Mouse (Mus musculus) kidney, embryonic 14.5 days (tissue): ENCODE results near the gene Glra4. TPM values are rescaled to one million over a fixed set of nuclear protein-coding genes. Genes with fewer than 3 reads are reported as not detected.

ENCODE experiments used
- ATAC-seq: fragments of 200-750 bp; cut with Nextera tagmentation; 2 replicates; pipeline ENCODE4 v1.8.0; 2017; ENCODE audit warnings: moderate number of reproducible peaks, mild to moderate bottlenecking, moderate TSS enrichment, moderate library complexity; ENCODE audit not compliant: low FRiP score, low TSS enrichment
- H3K27ac ChIP-seq: fragments of 300-500 bp; sonication (generic); 2 replicates; pipeline ENCODE4 v1.5.1; 2014; ENCODE audit warnings: low read depth, mild to moderate bottlenecking, low read length, moderate library complexity, mixed read lengths
- H3K27me3 ChIP-seq: fragments of 300-500 bp; sonication (generic); 2 replicates; pipeline ENCODE4 v1.6.1; 2014; ENCODE audit warnings: mild to moderate bottlenecking, low read length; ENCODE audit not compliant: control insufficient read depth, insufficient read depth
- H3K36me3 ChIP-seq: fragments of 300-500 bp; sonication (generic); 2 replicates; pipeline ENCODE4 v1.6.1; 2014; ENCODE audit warnings: low read length, mixed read lengths; ENCODE audit not compliant: control insufficient read depth, insufficient read depth
- H3K4me1 ChIP-seq: fragments of 300-500 bp; sonication (generic); 2 replicates; pipeline ENCODE4 v1.6.1; 2014; ENCODE audit warnings: low read length, mixed read lengths; ENCODE audit not compliant: control insufficient read depth, insufficient read depth
- H3K4me2 ChIP-seq: fragments of 300-500 bp; sonication (generic); replicated peaks from 2 replicates; pipeline ENCODE4 v1.6.1; 2014; ENCODE audit warnings: low read depth, mild to moderate bottlenecking, low read length
- H3K4me3 ChIP-seq: fragments of 300-500 bp; sonication (generic); 2 replicates; pipeline ENCODE4 v1.5.1; 2014; ENCODE audit warnings: mild to moderate bottlenecking, low read length
- H3K9ac ChIP-seq: fragments of 300-500 bp; sonication (generic); 2 replicates; pipeline ENCODE4 v1.6.1; 2014; ENCODE audit warnings: low read depth, mild to moderate bottlenecking, low read length, moderate library complexity
- H3K9me3 ChIP-seq: fragments of 300-500 bp; sonication (generic); 2 replicates; pipeline ENCODE4 v1.6.1; 2016; ENCODE audit warnings: low read length; ENCODE audit not compliant: control insufficient read depth
- WGBS: fragments of 180-500 bp; shearing (Covaris S2); extraction: QIAGEN DNeasy Blood & Tissue Kit; methylation state at CpG from one replicate; pipeline ENCODE4 v1.1.7; 2014; 5-methylcytosine and 5-hydroxymethylcytosine counted together
- polyA plus RNA-seq: library from polyadenylated mRNA; unstranded; fragments of >200 nt; fragmentation: Nextera tagmentation; extraction: Ambion mirVana; gene quantifications from 2 replicates; pipeline ENCODE4 v1.2.1, GENCODE M21; 2014

Gene Glra4
- 0.13 and 0.19 TPM in 2 replicates for polyA plus RNA-seq

DNA sequence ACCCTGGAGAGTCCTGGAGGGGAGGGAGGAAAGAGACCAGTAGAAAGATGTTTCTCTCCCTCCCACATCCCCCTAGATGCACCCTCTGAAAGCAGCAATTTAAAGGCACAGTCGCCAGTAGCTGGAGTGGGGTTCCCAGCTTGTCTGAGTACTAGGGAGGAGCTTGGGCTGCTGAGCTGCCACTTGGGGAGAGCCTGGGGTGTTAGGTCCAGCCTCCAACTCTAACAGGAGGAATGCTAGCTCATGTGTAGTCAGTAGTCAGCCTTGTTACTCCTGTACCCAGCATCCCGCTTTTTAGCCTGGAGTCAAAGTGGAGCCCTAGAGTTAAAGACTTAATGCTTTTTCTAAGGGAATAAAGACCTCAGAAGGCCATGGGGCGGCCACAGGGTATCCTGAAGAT is at the start of gene Glra4:
TSS of gene Glra4 (minus strand) at position 101 of the 400 bp plus-strand sequence.
- Histone ChIP-seq H3K4me1 (no peaks in the 10 kb centered on the region), H3K27ac (no peak within 1 kb of the TSS), H3K9ac (no peak within 1 kb of the TSS), H3K9me3 (no peaks in the 10 kb centered on the region), H3K4me2 (no peak within 1 kb of the TSS), H3K4me3 (no peak within 1 kb of the TSS), H3K27me3 (no peaks in the 10 kb centered on the region), H3K36me3 (no peaks in the 10 kb centered on the region)
- ATAC-seq = no peak
- 73% methylated on average over 3 of the region's 3 CpGs for WGBS

GRCm38 (mm10) chrX:136828610-136829009 is 48.7 kb upstream of the Glra4 start:
- no peaks in the 10 kb centered on the region for H3K36me3 ChIP-seq
- H3K4me3 ChIP-seq = no peak overlapping the region
- H3K27ac ChIP-seq = no peak overlapping the region
- H3K9me3 ChIP-seq = no peaks in the 10 kb centered on the region
- no peak for ATAC-seq
- no peak overlapping the region for H3K9ac ChIP-seq
- H3K27me3 ChIP-seq = no peaks in the 10 kb centered on the region
- no peak overlapping the region for H3K4me2 ChIP-seq
- H3K4me1 ChIP-seq = no peaks in the 10 kb centered on the region

DNA sequence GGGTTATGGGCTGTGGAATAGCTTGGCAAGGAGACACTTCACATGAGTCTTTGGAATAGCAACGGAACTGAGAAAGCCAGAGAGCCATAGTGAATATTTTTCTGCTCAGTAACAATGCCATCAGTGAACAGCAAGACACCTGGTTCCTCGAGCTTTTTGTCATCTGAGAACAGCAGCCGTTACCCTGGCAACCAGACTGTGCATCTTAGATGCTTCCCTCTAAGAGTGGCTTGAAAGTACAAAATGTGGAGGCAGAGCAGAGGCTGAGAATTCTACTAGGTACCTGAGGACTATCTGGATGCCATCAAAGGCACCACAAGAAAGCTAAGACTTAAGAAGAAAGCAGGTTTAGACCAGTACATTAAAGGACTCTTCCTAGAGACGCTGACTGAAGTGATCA is 45.1 kb upstream of the Glra4 start:
- no peak for ATAC-seq

DNA sequence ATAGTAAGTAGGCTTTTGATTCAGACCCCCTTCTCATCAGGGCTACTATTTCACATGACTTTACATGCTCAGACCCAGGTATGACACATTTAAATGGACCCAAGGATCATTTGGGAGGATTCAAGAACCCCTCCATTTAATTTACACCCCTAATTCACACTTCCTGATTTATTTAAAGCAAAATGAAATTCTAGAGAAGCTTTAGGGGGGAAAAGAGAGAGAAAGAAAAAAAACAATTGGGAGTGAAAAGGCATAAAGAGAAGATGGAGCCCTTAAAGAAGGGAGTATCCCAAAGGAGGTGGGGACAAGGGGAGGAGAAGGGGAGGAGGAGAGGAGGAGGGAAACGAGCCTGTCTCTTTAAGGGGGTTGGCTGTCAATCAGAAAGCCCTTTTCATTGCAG is 42.4 kb upstream of the Glra4 start, which contains the start of gene Plp1:
TSS of gene Plp1 (plus strand) at position 301 of the 400 bp plus-strand sequence.
- Histone ChIP-seq H3K4me2 (no peak within 1 kb of the TSS), H3K9ac (no peak within 1 kb of the TSS), H3K27me3 (no peaks in the 10 kb centered on the region), H3K4me1 (no peaks in the 10 kb centered on the region), H3K27ac (no peak within 1 kb of the TSS), H3K9me3 (no peaks in the 10 kb centered on the region), H3K4me3 (no peak within 1 kb of the TSS), H3K36me3 (no peaks in the 10 kb centered on the region)
- 37% methylated on average over 1 of the region's 1 CpGs for WGBS
- ATAC-seq = no peak

More for the DNA sequence above, 45.1 kb upstream of the Glra4 start:
- Histone ChIP-seq H3K4me1 (no peaks in the 10 kb centered on the region), H3K9me3 (no peaks in the 10 kb centered on the region), H3K36me3 (no peaks in the 10 kb centered on the region), H3K9ac (no peak overlapping the region), H3K27ac (no peak overlapping the region), H3K4me2 (no peak overlapping the region), H3K27me3 (no peaks in the 10 kb centered on the region), H3K4me3 (no peak overlapping the region)
- 69% methylated on average over 4 of the region's 4 CpGs for WGBS

DNA sequence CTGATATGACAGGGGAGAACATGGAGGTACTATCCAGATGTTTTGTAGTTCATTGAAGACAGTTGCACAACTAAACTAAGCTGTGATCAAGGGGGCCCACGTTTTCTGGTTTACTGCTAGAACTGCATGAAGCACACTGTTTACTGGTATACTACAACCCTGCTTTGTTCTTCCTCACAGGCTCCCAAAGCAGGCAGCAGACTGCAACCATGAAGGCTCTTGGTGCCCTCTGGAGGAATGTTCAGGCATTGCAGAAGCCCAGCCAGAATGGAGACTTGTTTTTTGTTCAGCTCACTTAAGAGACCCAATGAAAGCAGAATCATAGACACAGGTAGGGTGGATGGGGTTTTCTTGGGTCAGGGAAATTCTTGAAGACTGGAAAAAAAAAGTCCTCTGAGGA is 40.3 kb upstream of the Glra4 start:
- H3K27me3 ChIP-seq = no peaks in the 10 kb centered on the region
- no peak; the same call in 1 of the 2 replicates for ATAC-seq

GRCm38 (mm10) chrX:136819752-136820151 is 39.8 kb upstream of the Glra4 start:
- Histone ChIP-seq H3K4me2 (no peak overlapping the region), H3K27ac (no peak overlapping the region), H3K27me3 (no peaks in the 10 kb centered on the region), H3K4me1 (no peaks in the 10 kb centered on the region), H3K4me3 (no peak overlapping the region), H3K9ac (no peak overlapping the region), H3K9me3 (no peaks in the 10 kb centered on the region), H3K36me3 (no peaks in the 10 kb centered on the region)
- 93% methylated on average over 6 of the region's 6 CpGs for WGBS
- ATAC-seq = no peak

More for the DNA sequence above, 40.3 kb upstream of the Glra4 start:
- no peak overlapping the region for H3K4me3 ChIP-seq
- H3K4me1 ChIP-seq = no peaks in the 10 kb centered on the region
- WGBS = 5% methylated on average over 1 of the region's 1 CpGs
- H3K9me3 ChIP-seq = no peaks in the 10 kb centered on the region
- no peak overlapping the region for H3K4me2 ChIP-seq
- no peak overlapping the region for H3K27ac ChIP-seq
- H3K36me3 ChIP-seq = no peaks in the 10 kb centered on the region
- no peak overlapping the region for H3K9ac ChIP-seq

GRCm38 (mm10) chrX:136797223-136797622 is 17.3 kb upstream of the Glra4 start:
- Histone ChIP-seq H3K4me3 (no peak overlapping the region), H3K9me3 (no peaks in the 10 kb centered on the region), H3K9ac (no peak overlapping the region), H3K27me3 (no peaks in the 10 kb centered on the region), H3K36me3 (no peaks in the 10 kb centered on the region), H3K27ac (no peak overlapping the region), H3K4me2 (no peak overlapping the region), H3K4me1 (no peaks in the 10 kb centered on the region)
- 50% methylated on average over 2 of the region's 2 CpGs for WGBS
- no peak for ATAC-seq

GRCm38 (mm10) chrX:136789446-136789845 is 9.5 kb upstream of the Glra4 start:
- Histone ChIP-seq H3K27me3 (no peaks in the 10 kb centered on the region), H3K36me3 (peaks cover 4% of the 10 kb centered on the region; the same call in 1 of the 2 replicates), H3K4me2 (no peak overlapping the region), H3K27ac (no peak overlapping the region), H3K9me3 (no peaks in the 10 kb centered on the region), H3K4me3 (no peak overlapping the region), H3K4me1 (no peaks in the 10 kb centered on the region), H3K9ac (no peak overlapping the region)
- ATAC-seq = no peak
- 81% methylated on average over 4 of the region's 4 CpGs for whole genome bisulfite sequencing

- no peak overlapping the region for H3K9ac ChIP-seq
- no peaks in the 10 kb centered on the region for H3K36me3 ChIP-seq
- ATAC-seq = no peak
- no peaks in the 10 kb centered on the region for H3K4me1 ChIP-seq
- no peaks in the 10 kb centered on the region for H3K9me3 ChIP-seq
- no peak overlapping the region for H3K4me2 ChIP-seq
- no peak overlapping the region for H3K27ac ChIP-seq
- H3K4me3 ChIP-seq = no peak overlapping the region
- WGBS = 53% methylated on average over 2 of the region's 2 CpGs
- H3K27me3 ChIP-seq = no peaks in the 10 kb centered on the region
Observed at GRCm38 (mm10) chrX:136779262-136779661, 679 bp downstream of the Glra4 start.
